Mouse (Mus musculus) lung, postnatal 0 days (tissue): ENCODE data around the gene Sergef. TPM values are rescaled to one million over a fixed set of nuclear protein-coding genes. Genes with fewer than 3 reads are reported as not detected.

Experiments
- ATAC-seq: fragments of 200-750 bp; cut with Nextera tagmentation; 2 replicates; pipeline ENCODE4 v1.8.0; 2017; ENCODE audit warnings: moderate library complexity
- DNase-seq: peaks from one replicate; pipeline ENCODE4 v3.0.0-alpha.2; 2016; ENCODE audit warnings: low spot score
- H3K27ac ChIP-seq: fragments of 300-500 bp; sonication (generic); 2 replicates; pipeline ENCODE4 v1.5.1; 2014; ENCODE audit warnings: antibody characterized with exemption, mild to moderate bottlenecking, low read length, mixed read lengths
- H3K27me3 ChIP-seq: fragments of 300-500 bp; sonication (generic); replicated peaks from 2 replicates; pipeline ENCODE4 v1.6.1; 2014; ENCODE audit warnings: low read length, mixed read lengths; ENCODE audit not compliant: insufficient read depth
- H3K36me3 ChIP-seq: fragments of 300-500 bp; sonication (generic); 2 replicates; pipeline ENCODE4 v1.6.1; 2014; ENCODE audit warnings: low read length, mixed read lengths; ENCODE audit not compliant: insufficient read depth
- H3K4me1 ChIP-seq: fragments of 300-500 bp; sonication (generic); 2 replicates; pipeline ENCODE4 v1.6.1; 2014; ENCODE audit warnings: antibody characterized with exemption, low read depth, low read length, mixed read lengths; ENCODE audit not compliant: insufficient read depth
- H3K4me2 ChIP-seq: fragments of 300-500 bp; sonication (generic); replicated peaks from 2 replicates; pipeline ENCODE4 v1.6.1; 2014; ENCODE audit warnings: low read depth, mild to moderate bottlenecking, low read length, moderate library complexity, mixed read lengths
- H3K4me3 ChIP-seq: fragments of 300-500 bp; sonication (generic); 2 replicates; pipeline ENCODE4 v1.5.1; 2014; ENCODE audit warnings: low read depth, low read length
- H3K9ac ChIP-seq: fragments of 300-500 bp; sonication (generic); replicated peaks from 2 replicates; pipeline ENCODE4 v1.6.1; 2014; ENCODE audit warnings: low read depth, mild to moderate bottlenecking
- H3K9me3 ChIP-seq: fragments of 300-500 bp; sonication (generic); 2 replicates; pipeline ENCODE4 v1.6.1; 2016; ENCODE audit warnings: low read length, mixed read lengths
- CTCF ChIP-seq: IDR thresholded peaks from 2 replicates; pipeline ENCODE4 v1.5.1; 2016; ENCODE audit warnings: antibody characterized with exemption, mild to moderate bottlenecking
- EP300 ChIP-seq: IDR thresholded peaks from 2 replicates; pipeline ENCODE4 v1.6.1; 2016; ENCODE audit warnings: antibody characterized with exemption, mild to moderate bottlenecking, control low read depth
- WGBS: fragments of 180-500 bp; shearing (Covaris S2); extraction: QIAGEN DNeasy Blood & Tissue Kit; methylation state at CpG from one replicate; pipeline ENCODE4 v1.1.7; 2014; 5-methylcytosine and 5-hydroxymethylcytosine counted together
- polyA plus RNA-seq: library from polyadenylated mRNA; unstranded; fragments of >200 nt; fragmentation: Nextera tagmentation; extraction: Ambion mirVana; gene quantifications from 2 replicates; pipeline ENCODE4 v1.2.1, GENCODE M21; 2015

The Sergef gene
- polyA plus RNA-seq, 1 experiment from 2014 or later, result 7.2 TPM

DNA sequence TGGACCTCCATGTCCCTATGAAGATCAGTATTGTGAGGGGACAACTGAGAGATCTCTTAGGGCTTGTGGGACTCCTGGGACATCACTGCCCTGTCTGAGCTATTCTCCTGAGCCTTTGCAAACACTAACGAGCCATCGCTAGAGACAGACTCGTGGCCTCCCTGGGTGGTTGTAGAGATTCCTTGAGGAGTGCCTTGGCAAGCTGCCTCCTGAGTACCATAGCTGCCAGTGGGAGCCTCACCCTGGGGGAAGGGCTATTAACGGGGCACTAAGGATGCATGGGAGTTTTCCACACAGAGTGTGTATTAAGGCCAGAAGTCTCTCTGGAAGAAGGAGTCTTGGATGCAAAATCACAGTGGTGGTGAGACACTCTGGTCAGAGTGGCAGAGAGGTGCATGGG, 214.6 kb downstream of the Sergef start:
- DNase-seq (no peak), ATAC-seq (no peak)
- no peaks in the 10 kb centered on the region for H3K27me3 ChIP-seq
- no peaks in the 10 kb centered on the region for H3K4me1 ChIP-seq
- no peak overlapping the region for H3K4me3 ChIP-seq
- H3K9me3 ChIP-seq, result no peaks in the 10 kb centered on the region
- H3K36me3 ChIP-seq, result no peaks in the 10 kb centered on the region
- no peak overlapping the region for H3K9ac ChIP-seq
- TF ChIP-seq CTCF, result no peak
- TF ChIP-seq EP300, result no peak
- H3K27ac ChIP-seq, result no peak overlapping the region
- H3K4me2 ChIP-seq, result no peak overlapping the region
- whole genome bisulfite sequencing, result 54% methylated on average over 4 of the region's 4 CpGs

DNA sequence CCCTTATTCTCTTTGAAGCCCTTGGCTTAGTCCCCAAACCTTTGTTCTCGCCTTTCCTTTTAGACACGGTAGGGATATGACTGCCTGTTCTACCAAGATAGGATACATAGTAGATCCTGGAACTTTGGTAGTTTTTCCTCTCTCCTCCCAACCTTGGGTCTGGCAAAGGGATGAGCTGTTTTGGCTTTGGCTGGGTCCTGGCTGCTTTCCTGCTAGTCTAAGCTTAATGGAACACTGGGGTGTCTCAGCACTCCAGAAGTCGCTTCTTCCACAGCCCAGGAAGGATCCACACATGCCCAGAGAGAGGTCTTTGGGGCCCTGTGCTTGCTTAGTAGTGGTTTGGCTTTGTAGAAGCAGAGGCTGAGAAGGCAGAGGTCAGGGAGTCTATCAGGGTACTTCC, 215.7 kb downstream of the Sergef start:
- WGBS, result 63% methylated on average over 3 of the region's 3 CpGs
- H3K27ac ChIP-seq, result no peak overlapping the region

DNA sequence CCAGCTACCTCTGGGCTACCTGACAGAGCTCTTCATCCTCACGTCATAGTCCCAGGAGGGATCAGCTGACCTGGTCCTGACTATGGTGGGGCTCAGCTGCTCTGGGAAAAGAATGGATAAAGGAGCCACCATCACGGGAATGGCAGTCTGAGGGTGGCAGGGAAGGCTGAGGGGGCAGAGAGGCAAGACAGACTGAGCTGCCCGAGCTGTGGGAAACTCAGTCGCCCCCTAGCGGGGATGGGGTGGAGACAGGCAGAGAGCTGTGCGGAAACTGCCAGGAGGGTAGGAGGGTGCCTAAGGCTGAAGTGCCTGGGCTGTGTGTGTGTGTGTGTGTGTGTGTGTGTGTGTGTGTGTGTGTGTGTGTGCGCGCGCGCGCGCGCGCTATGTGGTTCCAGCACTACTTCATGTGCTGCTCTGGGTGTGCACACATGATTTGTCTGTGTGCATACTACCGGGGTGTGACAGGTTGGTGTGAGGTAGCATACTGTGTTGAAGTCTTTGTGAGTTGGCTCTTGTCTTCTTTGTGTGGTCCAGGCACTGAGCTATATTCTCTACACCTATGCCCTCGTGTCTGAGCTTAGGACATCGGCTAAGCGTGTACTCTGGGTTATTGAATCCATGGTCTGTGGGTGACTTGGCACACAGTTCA, 216.7 kb downstream of the Sergef start:
- DNase-seq, result peak; percentile 18
- no peaks in the 10 kb centered on the region for H3K9me3 ChIP-seq
- no peaks in the 10 kb centered on the region for H3K4me1 ChIP-seq
- H3K4me3 ChIP-seq, result no peak overlapping the region
- no peak overlapping the region for H3K27ac ChIP-seq
- TF ChIP-seq EP300, result no peak
- TF ChIP-seq CTCF, result peak; percentile 63
- no peak overlapping the region for H3K4me2 ChIP-seq
- H3K36me3 ChIP-seq, result no peaks in the 10 kb centered on the region
- no peak; the same call in 1 of the 2 replicates for ATAC-seq
- 55% methylated on average over 17 of the region's 18 CpGs for WGBS
- H3K27me3 ChIP-seq, result no peaks in the 10 kb centered on the region
- H3K9ac ChIP-seq, result no peak overlapping the region

More for the DNA sequence above, 215.7 kb downstream of the Sergef start:
- no peaks in the 10 kb centered on the region for H3K27me3 ChIP-seq
- H3K4me3 ChIP-seq, result no peak overlapping the region
- no peak for DNase-seq
- H3K4me1 ChIP-seq, result no peaks in the 10 kb centered on the region
- H3K36me3 ChIP-seq, result no peaks in the 10 kb centered on the region
- no peaks in the 10 kb centered on the region for H3K9me3 ChIP-seq
- TF ChIP-seq CTCF (no peak), EP300 (no peak)
- ATAC-seq, result no peak
- H3K9ac ChIP-seq, result no peak overlapping the region
- no peak overlapping the region for H3K4me2 ChIP-seq

DNA sequence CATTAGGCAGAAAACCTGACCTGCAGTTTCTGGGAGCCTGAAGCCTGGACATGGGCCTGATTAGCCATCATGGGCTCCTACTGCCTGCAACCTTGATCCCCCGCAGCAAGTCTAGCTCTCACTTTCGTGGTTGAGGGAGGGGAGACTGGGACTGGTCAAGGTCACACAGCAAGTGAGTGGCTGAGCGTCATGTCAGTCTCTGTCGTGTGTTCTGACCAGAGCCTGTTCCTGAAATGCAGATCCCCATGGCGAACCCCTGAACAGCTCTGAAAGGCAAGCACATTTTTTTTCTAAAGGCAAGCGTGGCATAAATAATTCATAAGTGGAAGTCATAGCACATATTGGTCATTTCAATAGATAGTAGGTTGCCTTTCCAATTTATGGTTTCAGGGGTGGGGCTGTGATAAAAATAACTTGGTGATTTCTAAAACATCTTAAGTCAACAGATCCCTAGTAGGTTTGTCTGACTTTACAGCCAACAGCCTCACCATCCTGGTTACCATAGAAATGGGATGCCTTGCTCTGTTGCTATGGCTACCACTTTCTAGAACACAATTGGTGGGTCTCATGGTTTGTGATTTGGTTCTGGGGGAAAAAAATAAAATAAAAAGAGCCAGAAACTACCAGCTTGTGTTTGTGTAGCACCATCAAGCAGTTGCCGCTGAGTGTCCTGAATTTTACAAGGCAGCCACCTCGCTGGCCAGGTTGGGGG, 217.4 kb downstream of the Sergef start:
- 79% methylated on average over 8 of the region's 8 CpGs for WGBS
- Histone ChIP-seq H3K36me3 (no peaks in the 10 kb centered on the region), H3K27ac (no peak overlapping the region), H3K27me3 (no peaks in the 10 kb centered on the region), H3K4me2 (no peak overlapping the region), H3K9me3 (no peaks in the 10 kb centered on the region), H3K4me1 (no peaks in the 10 kb centered on the region), H3K4me3 (no peak overlapping the region), H3K9ac (no peak overlapping the region)
- DNase-seq (no peak), ATAC-seq (no peak)
- no peak for TF ChIP-seq CTCF

DNA sequence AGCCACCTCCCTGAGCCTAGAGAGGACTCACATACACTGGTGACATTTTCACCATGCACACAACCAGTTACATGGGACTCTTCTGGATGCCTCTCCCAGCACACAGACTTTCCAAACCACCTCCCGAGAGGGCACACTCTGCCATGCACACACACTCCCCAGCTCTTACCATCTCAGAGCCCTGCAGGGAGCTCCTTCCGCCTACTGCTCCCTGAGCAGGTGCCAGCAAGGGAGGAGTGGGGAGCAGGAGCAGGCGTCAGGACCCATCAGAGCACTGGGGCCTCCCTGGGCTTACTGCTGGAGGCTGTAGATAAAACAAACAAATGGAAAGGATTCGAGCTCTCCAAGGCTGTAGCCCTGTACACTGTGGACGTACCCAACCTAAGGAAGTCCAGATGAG, 218.1 kb downstream of the Sergef start:
- H3K4me2 ChIP-seq, result no peak overlapping the region
- no peak for ATAC-seq
- H3K9me3 ChIP-seq, result no peaks in the 10 kb centered on the region
- TF ChIP-seq EP300 (no peak), CTCF (no peak)
- H3K4me1 ChIP-seq, result no peaks in the 10 kb centered on the region
- no peak overlapping the region for H3K9ac ChIP-seq
- no peaks in the 10 kb centered on the region for H3K27me3 ChIP-seq
- no peak for DNase-seq
- H3K4me3 ChIP-seq, result no peak overlapping the region
- 18% methylated on average over 5 of the region's 5 CpGs for WGBS
- no peaks in the 10 kb centered on the region for H3K36me3 ChIP-seq
- H3K27ac ChIP-seq, result no peak overlapping the region

DNA sequence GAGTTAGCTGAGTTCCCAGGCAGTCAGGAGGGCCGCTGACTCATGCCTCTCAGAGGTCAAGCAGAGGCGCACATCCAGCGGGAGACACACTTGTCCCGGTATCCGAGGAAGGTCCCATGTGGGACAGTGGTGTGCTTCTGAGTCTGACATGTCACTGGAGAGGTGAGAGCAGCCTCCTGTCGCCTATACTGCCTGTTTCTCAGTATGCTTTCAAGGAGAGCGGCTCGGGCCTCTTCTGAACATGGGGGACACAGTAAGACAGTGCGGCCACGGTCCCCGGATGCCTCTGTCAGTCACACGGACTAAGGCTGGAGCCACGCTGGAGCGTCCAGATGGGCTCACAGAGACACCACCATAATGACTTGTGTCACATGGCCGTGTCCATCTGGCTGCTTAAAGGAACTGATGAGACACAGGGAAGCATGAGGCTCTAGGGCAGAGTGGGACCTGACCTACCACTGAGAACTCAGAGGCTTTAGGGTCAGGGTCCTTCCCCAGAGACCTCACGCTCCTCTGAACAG, 221.4 kb downstream of the Sergef start:
- no peaks in the 10 kb centered on the region for H3K4me1 ChIP-seq
- H3K27ac ChIP-seq, result no peak overlapping the region
- WGBS, result 63% methylated on average over 16 of the region's 16 CpGs
- no peaks in the 10 kb centered on the region for H3K27me3 ChIP-seq
- no peaks in the 10 kb centered on the region for H3K36me3 ChIP-seq
- H3K9ac ChIP-seq, result no peak overlapping the region
- H3K4me3 ChIP-seq, result no peak overlapping the region
- no peaks in the 10 kb centered on the region for H3K9me3 ChIP-seq
- ATAC-seq (no peak), DNase-seq (no peak)
- H3K4me2 ChIP-seq, result no peak overlapping the region
- no peak for TF ChIP-seq EP300
